Mouse (Mus musculus): ENCODE measurements around the gene Eda.

DNA sequence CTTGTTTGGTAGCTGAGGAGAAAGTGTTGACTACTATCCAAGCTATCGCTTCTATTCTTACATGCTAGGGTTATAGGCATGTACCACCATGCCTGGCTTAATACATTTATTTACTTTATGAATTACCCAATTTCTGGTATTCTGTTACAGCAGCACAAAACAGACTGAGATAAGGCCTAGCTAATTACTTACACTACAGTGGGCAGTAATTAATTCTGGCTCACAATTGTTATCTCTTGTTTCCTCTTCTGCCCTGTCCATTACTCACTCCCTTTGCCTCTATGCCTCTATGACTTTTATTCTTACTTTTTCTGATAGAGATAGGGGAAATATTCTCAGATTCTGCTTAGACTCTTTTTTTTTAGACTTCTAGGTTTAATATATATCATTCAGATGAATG is 18.0 kb downstream of the Eda start:
- TF ChIP-seq CTCF (IDR thresholded peaks at IDR 0.05 in 2 of 3, conservative IDR thresholded peaks at IDR 0.05 in 1 of 3; ENCODE audit: control insufficient read depth in 1 of 3, insufficient read depth in 1 of 3, low read depth in 2 of 3, low read length in 3 of 3, poor library complexity in 1 of 3, severe bottlenecking in 1 of 3), result no peak
- TF ChIP-seq MXI1 (IDR thresholded peaks at IDR 0.05; ENCODE audit: low read depth, low read length), result no peak
- TF ChIP-seq GATA1 (IDR thresholded peaks at IDR 0.05; ENCODE audit: low read depth, low read length), result peak; percentile 82
- TF ChIP-seq E2F4 (IDR thresholded peaks at IDR 0.05; ENCODE audit: borderline replicate concordance, low read depth, low read length), result no peak
- TF ChIP-seq TAL1 (IDR thresholded peaks at IDR 0.05; ENCODE audit: low read length), result no peak
- no peak for TF ChIP-seq POLR2A (IDR thresholded peaks at IDR 0.05; ENCODE audit: control insufficient read depth in 1 of 2, insufficient read depth in 1 of 2, low read depth in 1 of 2, low read length in 2 of 2, poor library complexity in 1 of 2)

Data from MEL (cell line).